Comparison of ENCODE assay signal across 15 mouse cellular contexts in genomic region chr10:26177591-26177990, GRCm38 (mm10). TPM values are rescaled to one million over a fixed set of nuclear protein-coding genes. Genes with fewer than 3 reads are reported as not detected.
"Had no signal": no experiment of that assay in that cellular context is flagged by ENCODE, and none has a peak within 500 bp of the region (broad histone marks: within the 10 kb centered on the region; RNA-seq: fewer than 3 reads in every experiment).

No protein-coding gene starts in this region.

- H3K4me3 ChIP-seq: left cerebral cortex, adult 2 months; liver, embryonic 13.5 days; midbrain, embryonic 12.5 days had no signal

- DNase-seq: kidney, adult 18-20 months; kidney, adult 9 months; kidney, postnatal 14 days; kidney, postnatal 4 days; liver, embryonic 13.5 days; lung, embryonic 14.5 days; thymus, adult 2 months; thymus, postnatal 14 days; thymus, postnatal 4 days had no signal

- H3K27ac ChIP-seq: left cerebral cortex, adult 2 months; liver, embryonic 13.5 days; macrophage; midbrain, embryonic 12.5 days; stomach, postnatal 0 days had no signal

RNA-seq across cellular contexts. Expression of gene Samd3, which starts 51.9 kb away (rescaled TPM):
- total RNA-seq: layer of hippocampus, adult 18-20 months; layer of hippocampus, postnatal 25 days had no signal
